Mouse (Mus musculus) kidney, embryonic 15.5 days (tissue): ENCODE measurements at regions not wholly inside any gene's neighbourhood (a gene's known extent, or its start where the extent isn't known, plus 50 kb on each side); places are given as distances from the start of the nearest gene placed in this dataset.
"Not testable (repeated sequence)": the region's sequence is repeated elsewhere in the genome, so short reads cannot be mapped to it uniquely, and the experiment has no call there.

Experiments used
- ATAC-seq: fragments of 200-750 bp; cut with Nextera tagmentation; replicated peaks from 2 replicates; pipeline ENCODE4 v1.8.0; 2017; ENCODE audit warnings: moderate TSS enrichment; ENCODE audit not compliant: low FRiP score
- H3K27ac ChIP-seq: fragments of 300-500 bp; sonication (generic); 2 replicates; pipeline ENCODE4 v1.5.1; 2015; ENCODE audit warnings: mild to moderate bottlenecking, inconsistent platforms
- H3K27me3 ChIP-seq: fragments of 300-500 bp; sonication (generic); 2 replicates; pipeline ENCODE4 v1.6.1; 2015; ENCODE audit warnings: inconsistent platforms
- H3K36me3 ChIP-seq: fragments of 300-500 bp; sonication (generic); 2 replicates; pipeline ENCODE4 v1.6.1; 2015; ENCODE audit warnings: inconsistent platforms
- H3K4me1 ChIP-seq: fragments of 300-500 bp; sonication (generic); 2 replicates; pipeline ENCODE4 v1.6.1; 2015; ENCODE audit warnings: inconsistent platforms
- H3K4me2 ChIP-seq: fragments of 300-500 bp; sonication (generic); 2 replicates; pipeline ENCODE4 v1.6.1; 2015; ENCODE audit warnings: moderate library complexity, mild to moderate bottlenecking, inconsistent platforms
- H3K4me3 ChIP-seq: fragments of 300-500 bp; sonication (generic); replicated peaks from 2 replicates; pipeline ENCODE4 v1.5.1; 2015; ENCODE audit warnings: mild to moderate bottlenecking, inconsistent platforms
- H3K9ac ChIP-seq: fragments of 300-500 bp; sonication (generic); 2 replicates; pipeline ENCODE4 v1.6.1; 2015; ENCODE audit warnings: mild to moderate bottlenecking, inconsistent platforms
- H3K9me3 ChIP-seq: fragments of 300-500 bp; sonication (generic); replicated peaks from 2 replicates; pipeline ENCODE4 v1.6.1; 2016; ENCODE audit warnings: inconsistent platforms
- WGBS: fragments of 180-500 bp; shearing (Covaris S2); methylation state at CpG from one replicate; pipeline ENCODE4 v1.1.7; 2015; ENCODE audit warnings: mixed read lengths; 5-methylcytosine and 5-hydroxymethylcytosine counted together

- Histone ChIP-seq H3K27ac (no peak overlapping the region), H3K4me1 (peaks cover 5% of the 10 kb centered on the region; the same call in 1 of the 2 replicates), H3K36me3 (no peaks in the 10 kb centered on the region), H3K27me3 (0 out of 2 replicates have a peak, but pooled peaks cover 3% of the 10 kb centered on the region), H3K9me3 (no peaks in the 10 kb centered on the region), H3K4me3 (no peak overlapping the region), H3K4me2 (no peak overlapping the region), H3K9ac (no peak overlapping the region)
- WGBS, result 34% methylated on average over 7 of the region's 7 CpGs
- no peak for ATAC-seq
Observed at GRCm38 (mm10) chr13:97406678-97407077, 165.8 kb downstream of the Enc1 start.

DNA sequence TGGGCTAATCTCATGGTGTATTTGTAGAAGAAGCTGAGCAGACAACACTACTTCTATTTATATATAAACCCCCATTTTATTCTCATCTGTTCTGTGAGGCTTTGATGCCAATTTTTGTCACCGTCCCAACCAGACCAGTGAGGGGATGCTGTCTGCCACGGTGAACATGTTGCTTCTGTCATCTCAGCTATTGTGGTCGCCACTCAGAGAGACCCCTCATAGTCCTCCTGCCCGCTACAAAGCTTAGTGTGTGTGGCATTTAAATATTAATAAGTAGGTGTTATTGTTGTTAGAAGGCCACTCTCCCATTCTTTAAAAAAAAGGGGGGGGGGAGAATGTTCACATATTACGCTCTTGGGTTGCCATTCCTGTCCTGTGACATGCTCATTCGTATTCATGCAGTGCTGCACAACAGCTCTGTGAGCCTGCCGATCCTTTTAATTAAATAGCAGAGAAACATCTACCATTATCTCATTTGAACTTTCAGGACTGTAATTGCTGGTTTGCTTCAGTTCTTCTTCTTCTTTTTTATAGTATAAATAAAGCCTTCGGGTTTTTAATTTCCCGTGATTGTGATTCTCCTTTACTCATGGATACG lies 161.4 kb downstream of the Enc1 start:
- 86% methylated on average over 10 of the region's 10 CpGs for WGBS
- no peak for ATAC-seq
- no peaks in the 10 kb centered on the region for H3K9me3 ChIP-seq

DNA sequence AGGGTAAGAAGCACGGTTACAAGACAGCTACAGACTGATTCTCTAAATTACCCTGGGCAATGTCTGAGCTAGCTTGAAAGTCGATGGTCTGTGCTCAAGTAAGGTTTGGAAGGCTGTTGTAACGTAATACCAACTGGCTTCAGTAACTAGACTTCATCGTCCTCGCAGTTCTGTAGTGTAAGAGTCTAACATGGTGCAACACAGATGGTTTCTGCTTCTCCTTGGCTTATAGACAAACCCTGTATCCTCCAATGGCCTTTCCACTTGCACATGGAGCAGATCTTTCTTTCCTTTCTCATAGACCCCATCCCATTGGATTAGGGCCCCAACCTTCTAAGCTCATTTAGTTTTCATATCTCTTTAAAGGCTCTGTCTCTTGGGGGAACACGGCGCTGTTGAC lies 160.7 kb downstream of the Enc1 start:
- no peak for ATAC-seq
- Histone ChIP-seq H3K27me3 (0 out of 2 replicates have a peak, but pooled peaks cover 3% of the 10 kb centered on the region), H3K4me3 (no peak overlapping the region), H3K36me3 (no peaks in the 10 kb centered on the region), H3K27ac (no peak overlapping the region), H3K4me2 (no peak overlapping the region), H3K9ac (no peak overlapping the region), H3K9me3 (no peaks in the 10 kb centered on the region), H3K4me1 (peaks cover 4% of the 10 kb centered on the region; the same call in 1 of the 2 replicates)
- 84% methylated on average over 7 of the region's 7 CpGs for WGBS

More for the DNA sequence above, 161.4 kb downstream of the Enc1 start:
- Histone ChIP-seq H3K36me3 (no peaks in the 10 kb centered on the region), H3K9ac (no peak overlapping the region), H3K27ac (no peak overlapping the region), H3K27me3 (0 out of 2 replicates have a peak, but pooled peaks cover 3% of the 10 kb centered on the region), H3K4me2 (no peak overlapping the region), H3K4me3 (no peak overlapping the region), H3K4me1 (peaks cover 5% of the 10 kb centered on the region; the same call in 1 of the 2 replicates)

GRCm38 (mm10) chr13:97398041-97398440 lies 157.1 kb downstream of the Enc1 start:
- Histone ChIP-seq H3K27ac (no peak overlapping the region), H3K4me2 (no peak overlapping the region), H3K4me1 (peaks cover 12% of the 10 kb centered on the region; the same call in 1 of the 2 replicates), H3K9ac (no peak overlapping the region), H3K4me3 (no peak overlapping the region), H3K36me3 (no peaks in the 10 kb centered on the region), H3K27me3 (no peaks in the 10 kb centered on the region), H3K9me3 (no peaks in the 10 kb centered on the region)
- 77% methylated on average over 1 of the region's 1 CpGs for WGBS
- ATAC-seq, result no peak

DNA sequence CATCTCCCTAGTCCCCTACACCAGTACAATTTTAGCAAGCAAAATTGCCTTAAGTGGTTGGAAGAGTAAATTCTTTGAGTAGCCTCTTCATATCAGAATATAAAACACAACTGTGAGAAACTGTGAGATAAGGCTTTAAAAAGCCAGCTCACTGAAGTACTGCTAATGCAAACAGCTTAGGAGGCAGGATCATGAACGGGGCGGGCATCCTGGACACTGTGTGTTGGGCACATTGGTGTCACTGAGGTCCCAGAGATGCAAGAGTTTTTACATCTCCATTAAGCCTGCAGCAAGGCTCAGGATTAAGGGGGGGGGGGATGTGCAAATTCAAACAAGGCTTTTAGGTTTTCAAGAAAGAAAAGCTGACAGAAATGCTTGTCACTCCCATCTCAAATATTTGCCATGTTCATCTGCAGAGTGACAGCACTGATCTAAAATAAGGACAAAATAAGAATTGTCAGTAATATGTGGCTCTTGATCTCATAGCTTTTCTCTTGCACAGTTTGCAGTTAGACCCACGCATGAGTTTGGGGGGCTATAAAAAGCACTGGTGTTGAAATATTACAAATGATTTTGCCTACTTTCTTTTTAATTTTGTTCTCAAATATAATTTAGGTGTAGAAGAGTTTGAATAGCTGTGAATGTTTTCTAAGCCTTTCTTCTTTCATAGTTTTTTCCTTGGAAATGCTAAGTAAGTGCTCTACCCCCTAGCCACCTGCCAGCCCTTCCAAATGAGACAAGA lies 156.2 kb downstream of the Enc1 start:
- H3K9ac ChIP-seq, result no peak overlapping the region
- ATAC-seq, result no peak
- 91% methylated on average over 3 of the region's 3 CpGs for WGBS
- no peak overlapping the region for H3K27ac ChIP-seq
- H3K4me2 ChIP-seq, result no peak overlapping the region
- H3K27me3 ChIP-seq, result no peaks in the 10 kb centered on the region
- H3K4me3 ChIP-seq, result no peak overlapping the region
- H3K36me3 ChIP-seq, result no peaks in the 10 kb centered on the region
- H3K9me3 ChIP-seq, result no peaks in the 10 kb centered on the region
- peaks cover 12% of the 10 kb centered on the region; the same call in 1 of the 2 replicates for H3K4me1 ChIP-seq

DNA sequence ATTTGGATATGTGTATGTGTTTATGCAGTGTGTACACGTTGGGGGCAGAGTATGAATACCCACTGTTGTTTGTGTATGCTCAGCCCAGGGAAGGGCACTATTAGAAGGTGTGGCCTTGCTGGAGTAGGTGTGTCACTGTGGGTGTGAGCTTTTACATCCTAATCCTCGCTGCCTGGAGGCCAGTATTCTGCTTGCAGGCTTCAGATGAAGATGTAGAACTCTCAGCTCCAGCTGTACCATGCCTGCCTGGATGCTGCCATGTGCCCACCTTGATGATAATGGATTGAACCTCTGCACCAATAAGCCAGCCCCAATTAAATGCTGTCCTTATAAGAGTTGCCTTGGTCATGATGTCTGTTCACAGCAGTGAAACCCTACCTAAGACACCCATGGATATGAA lies 155.4 kb downstream of the Enc1 start:
- not testable (repeated sequence) for H3K27ac ChIP-seq, H3K27me3 ChIP-seq, H3K9ac ChIP-seq, H3K9me3 ChIP-seq, H3K36me3 ChIP-seq, H3K4me3 ChIP-seq, ATAC-seq, H3K4me2 ChIP-seq
- 79% methylated on average over 2 of the region's 2 CpGs for WGBS
- peaks cover 12% of the 10 kb centered on the region; the same call in 1 of the 2 replicates for H3K4me1 ChIP-seq

DNA sequence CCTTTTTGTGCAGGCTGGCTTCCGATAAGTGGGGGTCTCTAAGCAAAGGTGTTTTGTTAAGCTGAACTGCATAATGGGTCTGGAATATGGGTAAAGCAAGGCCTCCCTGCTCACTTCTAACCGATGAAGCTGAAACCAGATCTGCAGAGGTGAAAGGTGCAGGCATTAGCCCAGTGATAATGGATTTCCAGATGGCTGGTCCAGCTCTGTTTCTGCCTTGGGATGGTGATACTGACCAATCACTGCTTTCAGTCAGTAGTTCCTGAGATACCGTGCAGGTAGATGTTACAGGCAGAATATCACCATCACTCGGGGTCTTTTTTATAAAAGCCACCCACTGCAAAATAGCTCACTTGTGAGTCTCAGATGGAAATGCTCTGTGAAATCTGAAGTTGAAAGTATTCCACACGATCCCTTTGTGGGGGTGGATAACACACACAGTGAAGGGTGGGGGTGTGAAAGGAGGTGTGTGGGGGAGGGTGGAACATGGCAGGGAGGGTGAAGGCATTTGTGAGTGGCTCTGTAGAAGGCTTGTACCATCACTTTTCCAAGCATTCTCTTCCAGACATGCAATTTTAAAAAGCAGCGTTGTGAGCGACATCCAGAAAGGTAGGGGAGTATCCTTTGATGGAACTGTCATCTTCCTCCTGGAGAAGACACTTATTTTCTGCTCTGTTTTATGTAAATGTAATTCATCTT lies 154.0 kb downstream of the Enc1 start:
- H3K27ac ChIP-seq, result no peak overlapping the region
- no peaks in the 10 kb centered on the region for H3K36me3 ChIP-seq
- H3K9me3 ChIP-seq, result no peaks in the 10 kb centered on the region
- H3K4me3 ChIP-seq, result no peak overlapping the region
- no peak overlapping the region for H3K9ac ChIP-seq
- no peak for ATAC-seq
- H3K4me1 ChIP-seq, result peaks cover 17% of the 10 kb centered on the region
- no peak overlapping the region for H3K4me2 ChIP-seq
- no peaks in the 10 kb centered on the region for H3K27me3 ChIP-seq
- WGBS, result 51% methylated on average over 7 of the region's 7 CpGs

GRCm38 (mm10) chr13:97394071-97394470 lies 153.2 kb downstream of the Enc1 start:
- WGBS, result 61% methylated on average over 4 of the region's 4 CpGs
- Histone ChIP-seq H3K27ac (no peak overlapping the region), H3K4me1 (peaks cover 19% of the 10 kb centered on the region), H3K36me3 (no peaks in the 10 kb centered on the region), H3K9ac (no peak overlapping the region), H3K27me3 (no peaks in the 10 kb centered on the region), H3K9me3 (no peaks in the 10 kb centered on the region), H3K4me2 (no peak overlapping the region), H3K4me3 (no peak overlapping the region)
- ATAC-seq, result no peak

DNA sequence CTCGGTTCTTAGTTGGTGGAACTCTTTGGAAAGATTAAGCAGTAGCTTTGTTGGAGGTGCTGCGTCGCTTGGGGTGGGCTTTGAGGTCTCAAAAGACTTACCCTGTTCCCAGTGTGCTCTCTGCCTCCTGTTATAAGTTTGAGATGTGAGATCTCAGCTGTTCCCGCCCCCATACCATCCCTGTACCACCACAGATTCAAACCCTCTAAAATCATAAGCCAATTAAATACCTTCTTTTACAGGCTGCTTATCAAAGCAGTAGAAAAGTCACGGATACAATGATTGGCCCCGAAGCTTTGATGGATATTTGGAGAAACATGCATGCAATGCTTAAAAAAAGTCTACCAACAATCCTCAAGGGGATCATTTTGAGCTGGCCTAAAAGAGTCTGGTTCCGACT lies 152.6 kb downstream of the Enc1 start:
- no peak for ATAC-seq
- Histone ChIP-seq H3K9me3 (no peaks in the 10 kb centered on the region), H3K4me1 (peaks cover 19% of the 10 kb centered on the region), H3K27ac (no peak overlapping the region), H3K27me3 (no peaks in the 10 kb centered on the region; the same call in 1 of the 2 replicates), H3K36me3 (no peaks in the 10 kb centered on the region), H3K4me2 (no peak overlapping the region), H3K4me3 (no peak overlapping the region), H3K9ac (no peak overlapping the region)
- 89% methylated on average over 7 of the region's 7 CpGs for WGBS

GRCm38 (mm10) chr13:97390449-97390930 lies 149.6 kb downstream of the Enc1 start:
- H3K4me3 ChIP-seq, result 0 out of 2 replicates have a peak overlapping the region, but pooled peaks have one; percentile 4
- H3K36me3 ChIP-seq, result no peaks in the 10 kb centered on the region
- H3K27me3 ChIP-seq, result no peaks in the 10 kb centered on the region; the same call in 1 of the 2 replicates
- no peak overlapping the region for H3K9ac ChIP-seq
- no peak for ATAC-seq
- H3K9me3 ChIP-seq, result no peaks in the 10 kb centered on the region
- H3K4me1 ChIP-seq, result peaks cover 24% of the 10 kb centered on the region
- WGBS, result 25% methylated on average over 11 of the region's 11 CpGs
- H3K4me2 ChIP-seq, result peak overlapping the region; percentile 49
- H3K27ac ChIP-seq, result no peak overlapping the region

- H3K27me3 ChIP-seq, result no peaks in the 10 kb centered on the region; the same call in 1 of the 2 replicates
- no peak for ATAC-seq
- H3K4me3 ChIP-seq, result no peak overlapping the region
- no peak overlapping the region for H3K27ac ChIP-seq
- peaks cover 18% of the 10 kb centered on the region for H3K4me1 ChIP-seq
- H3K36me3 ChIP-seq, result no peaks in the 10 kb centered on the region
- H3K4me2 ChIP-seq, result no peak overlapping the region
- 71% methylated on average over 11 of the region's 11 CpGs for WGBS
- no peaks in the 10 kb centered on the region for H3K9me3 ChIP-seq
- H3K9ac ChIP-seq, result no peak overlapping the region
Observed at GRCm38 (mm10) chr13:97388851-97389479, 148.1 kb downstream of the Enc1 start.
